ENCODE assay signal across 24 mouse cellular contexts in the genomic region with DNA sequence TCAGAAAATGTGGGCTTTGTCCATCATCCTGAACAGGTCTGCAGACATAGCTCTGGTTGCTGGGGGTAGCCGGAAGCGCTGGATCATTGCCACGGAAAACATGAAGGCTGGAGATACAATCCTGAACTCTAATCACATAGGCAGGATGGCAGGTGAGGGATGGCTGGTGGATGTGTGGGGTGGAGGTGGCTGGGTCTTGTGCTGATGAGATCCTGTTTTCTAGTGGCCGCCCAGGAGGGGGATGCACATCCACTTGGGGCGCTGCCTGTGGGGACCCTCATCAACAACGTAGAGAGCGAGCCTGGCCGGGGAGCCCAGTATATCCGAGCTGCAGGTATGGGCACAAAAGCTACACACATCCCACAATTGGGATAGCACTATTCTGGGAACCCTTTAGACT. TPM values are rescaled to one million over a fixed set of nuclear protein-coding genes. Genes with fewer than 3 reads are reported as not detected.
"Had no signal": no experiment of that assay in that cellular context is flagged by ENCODE, and none has a peak within 500 bp of the region (broad histone marks: within the 10 kb centered on the region; RNA-seq: fewer than 3 reads in every experiment).

No protein-coding gene starts in this region.

- DNase-seq: gastrocnemius, adult 2 months; gastrocnemius, postnatal 10 days; gastrocnemius, postnatal 25 days; heart, adult 18-20 months; heart, postnatal 10 days; heart, postnatal 4 days; kidney, adult 18-20 months; kidney, adult 8-10 months; kidney, postnatal 10 days; kidney, postnatal 25 days; kidney, postnatal 4 days; liver, embryonic 13.5 days had no signal

- H3K4me3 ChIP-seq: gastrocnemius, adult 2 months; heart, embryonic 10.5 days; heart, embryonic 12.5 days; hindbrain, embryonic 10.5 days; hindbrain, embryonic 12.5 days; hindbrain, embryonic 15.5 days; intestine, embryonic 15.5 days; layer of hippocampus, adult 2 months; left cerebral cortex, adult 2 months; limb, embryonic 15.5 days; liver, embryonic 13.5 days had no signal

- H3K9ac ChIP-seq: heart, embryonic 12.5 days; hindbrain, embryonic 12.5 days; hindbrain, embryonic 15.5 days; intestine, embryonic 15.5 days; limb, embryonic 13.5 days; limb, embryonic 15.5 days had no signal

- H3K27ac ChIP-seq: heart, embryonic 10.5 days; hindbrain, embryonic 10.5 days; hindbrain, embryonic 12.5 days; hindbrain, embryonic 15.5 days; intestine, embryonic 15.5 days; layer of hippocampus, adult 2 months; left cerebral cortex, adult 2 months; limb, embryonic 13.5 days; limb, embryonic 15.5 days had no signal

- H3K27me3 ChIP-seq: heart, embryonic 12.5 days; hindbrain, embryonic 12.5 days; hindbrain, embryonic 15.5 days; intestine, embryonic 15.5 days; limb, embryonic 13.5 days; limb, embryonic 15.5 days; liver, embryonic 13.5 days had no signal

- H3K9me3 ChIP-seq: heart, embryonic 10.5 days; heart, embryonic 12.5 days; hindbrain, embryonic 10.5 days; hindbrain, embryonic 12.5 days; hindbrain, embryonic 15.5 days; intestine, embryonic 15.5 days; limb, embryonic 13.5 days; limb, embryonic 15.5 days; liver, embryonic 13.5 days had no signal

- ATAC-seq: inflammation-experienced regulatory T-cells, adult 6 months; intestine, embryonic 15.5 days; intestine, postnatal 0 days had no signal

- H3K4me2 ChIP-seq: heart, embryonic 12.5 days; hindbrain, embryonic 12.5 days; hindbrain, embryonic 15.5 days; intestine, embryonic 15.5 days; limb, embryonic 13.5 days; limb, embryonic 15.5 days had no signal

RNA-seq across cellular contexts. Expression of gene Ptk7, which starts 19.1 kb away (rescaled TPM):
- polyA plus RNA-seq: inflammation-experienced regulatory T-cells, adult 6 months had no signal
